Mouse (Mus musculus) E14TG2a.4 (cell line): ENCODE measurements around the gene Mars.

Experiments
- CTCF ChIP-seq: conservative IDR thresholded peaks from 2 replicates; pipeline ENCODE4 v1.5.1; 2014; ENCODE audit warnings: low read length
- NANOG ChIP-seq: IDR thresholded peaks from 2 replicates; pipeline ENCODE4 v1.6.1; 2014; ENCODE audit warnings: borderline replicate concordance, low read length, mixed read lengths
- POU5F1 ChIP-seq: IDR thresholded peaks from 2 replicates; pipeline ENCODE4 v1.6.1; 2014; ENCODE audit warnings: low read length, borderline replicate concordance

DNA sequence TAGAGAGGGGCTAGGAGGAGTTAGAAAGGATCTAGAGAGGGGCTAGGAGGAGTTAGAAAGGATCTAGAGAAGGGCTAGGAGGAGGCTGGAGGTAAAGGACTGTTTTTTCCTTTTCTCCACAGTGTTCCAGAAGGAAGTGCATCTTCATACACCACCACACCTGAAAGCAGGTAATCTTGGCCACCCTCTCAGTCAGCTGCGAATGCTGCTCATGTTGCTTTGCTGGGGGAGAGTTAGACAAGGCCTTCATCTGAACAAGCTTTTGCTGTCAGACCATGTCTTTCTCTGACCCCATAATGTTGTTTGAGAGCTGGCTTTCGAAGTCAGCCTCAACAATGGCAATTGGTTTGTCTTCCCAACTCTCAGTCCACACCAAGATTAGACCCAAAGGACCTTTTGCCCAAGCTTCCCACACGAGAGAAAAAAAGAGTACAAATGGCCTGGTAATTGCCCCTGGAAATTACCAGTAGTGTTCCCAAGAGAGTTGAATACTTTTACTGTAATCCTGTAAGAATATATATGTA is 17.9 kb downstream of the Mars start:
- TF ChIP-seq CTCF (no peak), NANOG (no peak), POU5F1 (no peak)
